Mouse (Mus musculus) midbrain, embryonic 14.5 days (tissue): ENCODE measurements around the gene Hdac4. TPM values are rescaled to one million over a fixed set of nuclear protein-coding genes. Genes with fewer than 3 reads are reported as not detected.

Experiments
- ATAC-seq: fragments of 200-750 bp; cut with Nextera tagmentation; 2 replicates; pipeline ENCODE4 v1.8.0; 2017; ENCODE audit warnings: moderate number of reproducible peaks, moderate library complexity; ENCODE audit not compliant: low FRiP score, low TSS enrichment
- DNase-seq: peaks from one replicate; pipeline ENCODE4 v3.0.0-alpha.2; 2015
- H3K27ac ChIP-seq: fragments of 300-500 bp; sonication (generic); replicated peaks from 2 replicates; pipeline ENCODE4 v1.5.1; 2014; ENCODE audit warnings: mild to moderate bottlenecking, low read depth, low read length, moderate library complexity
- H3K27me3 ChIP-seq: fragments of 300-500 bp; sonication (generic); 2 replicates; pipeline ENCODE4 v1.6.1; 2014; ENCODE audit warnings: low read length, control low read depth, mixed read lengths; ENCODE audit not compliant: control insufficient read depth, insufficient read depth
- H3K36me3 ChIP-seq: fragments of 300-500 bp; sonication (generic); 2 replicates; pipeline ENCODE4 v1.6.1; 2014; ENCODE audit warnings: low read length, control low read depth; ENCODE audit not compliant: control insufficient read depth, insufficient read depth
- H3K4me1 ChIP-seq: fragments of 300-500 bp; sonication (generic); 2 replicates; pipeline ENCODE4 v1.6.1; 2014; ENCODE audit warnings: mild to moderate bottlenecking, antibody characterized with exemption, low read length, control low read depth; ENCODE audit not compliant: control insufficient read depth, insufficient read depth
- H3K4me2 ChIP-seq: fragments of 300-500 bp; sonication (generic); 2 replicates; pipeline ENCODE4 v1.6.1; 2014; ENCODE audit warnings: mild to moderate bottlenecking, low read length, moderate library complexity
- H3K4me3 ChIP-seq: fragments of 300-500 bp; sonication (generic); replicated peaks from 2 replicates; pipeline ENCODE4 v1.5.1; 2014; ENCODE audit warnings: low read depth, low read length
- H3K9ac ChIP-seq: fragments of 300-500 bp; sonication (generic); replicated peaks from 2 replicates; pipeline ENCODE4 v1.6.1; 2014; ENCODE audit warnings: mild to moderate bottlenecking, low read length, moderate library complexity
- H3K9me3 ChIP-seq: fragments of 300-500 bp; sonication (generic); 2 replicates; pipeline ENCODE4 v1.6.1; 2016; ENCODE audit warnings: low read length, control low read depth, mixed read lengths; ENCODE audit not compliant: control insufficient read depth
- WGBS: fragments of 180-500 bp; shearing (Covaris S2); extraction: QIAGEN DNeasy Blood & Tissue Kit; methylation state at CpG from one replicate; pipeline ENCODE4 v1.1.7; 2014; 5-methylcytosine and 5-hydroxymethylcytosine counted together
- polyA plus RNA-seq: library from polyadenylated mRNA; unstranded; fragments of >200 nt; fragmentation: Nextera tagmentation; extraction: Ambion mirVana; gene quantifications from 2 replicates; pipeline ENCODE4 v1.2.1, GENCODE M21; 2014

Hdac4 gene
- polyA plus RNA-seq, 1 experiment from 2014 or later, result 27.0 TPM

DNA sequence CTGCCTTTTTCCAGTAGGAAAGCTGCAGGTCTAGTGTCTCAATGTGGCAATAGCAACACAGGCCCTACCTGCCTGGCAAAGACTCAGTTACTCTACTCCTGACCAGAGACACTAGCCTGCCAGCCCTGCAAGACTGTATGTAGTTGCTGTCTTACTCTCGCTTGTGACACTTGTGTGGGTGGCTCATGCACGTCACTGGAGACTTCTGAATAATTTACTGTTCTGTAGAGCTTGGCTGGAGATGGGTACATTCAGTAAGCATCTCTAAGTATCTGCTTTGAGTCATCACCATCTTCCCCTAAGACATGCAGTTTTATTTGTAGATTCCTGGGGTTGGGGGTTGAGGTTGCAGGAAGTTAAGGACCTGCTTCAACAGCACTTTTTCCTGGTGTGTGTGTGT lies 252.9 kb downstream of the Hdac4 start:
- H3K9me3 ChIP-seq, result no peaks in the 10 kb centered on the region
- no peak overlapping the region for H3K27ac ChIP-seq
- ATAC-seq (no peak), DNase-seq (no peak)
- H3K4me1 ChIP-seq, result no peaks in the 10 kb centered on the region
- H3K27me3 ChIP-seq, result no peaks in the 10 kb centered on the region
- no peak overlapping the region for H3K4me3 ChIP-seq
- WGBS, result 88% methylated on average over 2 of the region's 2 CpGs
- H3K9ac ChIP-seq, result no peak overlapping the region
- H3K36me3 ChIP-seq, result peaks cover 73% of the 10 kb centered on the region
- no peak overlapping the region for H3K4me2 ChIP-seq

DNA sequence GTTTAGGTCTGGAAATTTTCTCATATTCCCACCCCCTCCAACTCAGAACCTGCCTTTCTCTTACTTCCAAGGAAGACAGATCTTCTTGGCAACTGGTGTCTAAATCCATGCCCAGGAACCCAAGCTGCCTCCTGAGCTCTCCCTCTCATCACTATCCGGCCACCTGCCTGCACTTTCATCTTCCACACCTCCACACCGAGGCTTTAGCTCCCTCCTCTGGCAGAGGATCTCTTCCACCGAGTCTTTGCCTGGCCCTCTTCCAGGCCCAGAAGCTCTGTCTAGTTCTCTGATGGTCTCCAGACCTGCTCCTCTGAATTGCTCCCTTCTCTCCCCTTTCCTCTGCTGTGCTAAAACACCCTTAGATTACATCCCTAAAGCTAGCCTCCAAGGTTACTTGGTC lies 253.5 kb downstream of the Hdac4 start:
- H3K4me2 ChIP-seq, result no peak overlapping the region
- DNase-seq (no peak), ATAC-seq (no peak)
- H3K9me3 ChIP-seq, result no peaks in the 10 kb centered on the region
- no peaks in the 10 kb centered on the region for H3K27me3 ChIP-seq
- 66% methylated on average over 3 of the region's 3 CpGs for WGBS
- H3K9ac ChIP-seq, result no peak overlapping the region
- H3K4me3 ChIP-seq, result no peak overlapping the region
- no peaks in the 10 kb centered on the region for H3K4me1 ChIP-seq
- peaks cover 75% of the 10 kb centered on the region for H3K36me3 ChIP-seq
- no peak overlapping the region for H3K27ac ChIP-seq

DNA sequence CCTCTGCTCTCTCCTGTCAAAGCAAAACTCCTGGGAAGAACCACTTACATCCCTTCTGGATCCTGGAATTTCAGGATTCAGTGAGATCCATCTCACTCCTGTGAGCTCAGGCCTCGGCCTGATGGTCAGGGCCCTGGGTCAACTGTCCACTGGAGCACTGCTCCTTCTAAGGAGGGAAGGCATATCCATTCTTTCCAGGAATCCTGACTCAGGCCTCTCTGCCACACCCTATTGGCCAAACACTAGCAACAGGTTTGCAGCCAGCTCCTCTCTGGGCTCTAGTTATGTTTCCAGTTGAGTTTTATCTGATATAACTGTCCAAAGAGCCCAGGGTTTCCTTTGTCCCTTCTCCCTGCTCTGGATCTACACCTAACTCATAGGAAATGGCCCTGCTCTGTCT lies 254.4 kb downstream of the Hdac4 start:
- no peak overlapping the region for H3K9ac ChIP-seq
- no peaks in the 10 kb centered on the region for H3K27me3 ChIP-seq
- H3K4me3 ChIP-seq, result no peak overlapping the region
- H3K36me3 ChIP-seq, result peaks cover 73% of the 10 kb centered on the region
- 96% methylated on average over 1 of the region's 1 CpGs for WGBS
- DNase-seq (no peak), ATAC-seq (no peak)
- no peaks in the 10 kb centered on the region for H3K9me3 ChIP-seq
- no peak overlapping the region for H3K27ac ChIP-seq
- H3K4me1 ChIP-seq, result no peaks in the 10 kb centered on the region
- no peak overlapping the region for H3K4me2 ChIP-seq

DNA sequence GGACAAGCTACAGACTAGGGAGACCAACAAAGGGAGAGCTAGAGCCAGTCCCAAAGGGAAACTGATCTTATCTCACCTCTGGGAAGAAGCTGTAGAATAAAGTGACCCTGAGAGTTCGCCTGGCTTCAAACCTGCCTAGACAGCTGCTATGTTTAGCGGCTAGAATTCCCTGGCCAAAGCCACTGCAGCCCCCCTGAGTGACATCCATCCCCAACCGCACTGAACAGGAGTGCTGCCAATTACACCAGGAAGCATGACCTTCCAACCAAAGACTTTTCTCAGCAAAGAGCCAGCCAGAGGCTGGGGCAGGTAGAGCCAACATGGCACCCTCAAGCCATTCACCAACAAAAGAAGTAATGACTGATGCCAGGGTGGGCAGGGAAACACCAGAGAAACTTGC lies 260.3 kb downstream of the Hdac4 start:
- H3K4me3 ChIP-seq, result no peak overlapping the region
- no peaks in the 10 kb centered on the region for H3K27me3 ChIP-seq
- no peaks in the 10 kb centered on the region for H3K4me1 ChIP-seq
- DNase-seq (no peak), ATAC-seq (no peak)
- 86% methylated on average over 3 of the region's 3 CpGs for WGBS
- H3K36me3 ChIP-seq, result peaks cover 65% of the 10 kb centered on the region
- no peak overlapping the region for H3K4me2 ChIP-seq
- no peaks in the 10 kb centered on the region for H3K9me3 ChIP-seq
- H3K9ac ChIP-seq, result no peak overlapping the region
- no peak overlapping the region for H3K27ac ChIP-seq

DNA sequence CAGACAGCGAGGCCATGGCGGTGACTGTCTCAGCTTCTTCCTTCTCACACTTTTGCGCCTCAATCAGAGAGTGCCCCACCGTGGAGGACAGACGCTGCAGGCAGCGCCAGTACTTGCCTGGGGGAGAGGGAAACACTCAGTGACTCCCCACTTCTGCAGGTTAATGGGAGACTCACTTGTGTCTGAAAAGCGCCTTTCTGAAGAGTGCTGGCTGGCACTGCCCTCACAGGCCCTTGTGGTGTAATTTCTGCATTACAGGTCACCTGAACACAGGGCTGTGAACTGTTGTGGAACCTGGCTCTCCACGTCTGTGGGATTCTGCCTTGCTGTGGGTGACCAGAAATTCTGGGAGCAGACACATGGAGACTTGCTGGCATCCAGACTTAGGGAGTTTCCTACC lies 261.8 kb downstream of the Hdac4 start:
- H3K27ac ChIP-seq, result no peak overlapping the region
- no peaks in the 10 kb centered on the region for H3K9me3 ChIP-seq
- 89% methylated on average over 8 of the region's 8 CpGs for WGBS
- H3K9ac ChIP-seq, result no peak overlapping the region
- H3K4me1 ChIP-seq, result no peaks in the 10 kb centered on the region
- H3K36me3 ChIP-seq, result peaks cover 70% of the 10 kb centered on the region
- H3K4me2 ChIP-seq, result no peak overlapping the region
- H3K27me3 ChIP-seq, result no peaks in the 10 kb centered on the region
- no peak overlapping the region for H3K4me3 ChIP-seq
- ATAC-seq (no peak), DNase-seq (no peak)

DNA sequence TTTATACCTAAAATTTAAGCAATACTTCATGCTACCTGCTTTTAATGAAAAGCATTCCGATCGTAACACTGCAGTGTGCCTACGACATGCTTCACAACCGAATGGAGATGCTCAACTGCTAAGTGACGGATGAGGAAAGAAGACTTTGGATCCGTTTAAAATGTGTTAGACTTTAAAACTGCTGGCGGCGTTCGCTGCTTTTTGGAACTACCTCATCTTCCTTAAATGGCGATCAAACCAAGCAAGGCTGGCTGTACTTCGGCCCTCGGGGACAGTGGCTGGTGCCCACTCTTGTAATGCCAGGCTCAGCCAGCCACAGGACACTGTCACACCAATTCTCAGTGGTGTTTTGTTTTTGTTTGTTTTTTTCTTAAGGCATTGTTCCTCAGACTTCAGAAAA lies 263.3 kb downstream of the Hdac4 start:
- Histone ChIP-seq H3K27me3 (no peaks in the 10 kb centered on the region), H3K36me3 (peaks cover 57% of the 10 kb centered on the region), H3K9ac (no peak overlapping the region), H3K4me1 (no peaks in the 10 kb centered on the region), H3K9me3 (no peaks in the 10 kb centered on the region), H3K4me3 (no peak overlapping the region), H3K4me2 (no peak overlapping the region), H3K27ac (no peak overlapping the region)
- ATAC-seq (no peak), DNase-seq (no peak)
- WGBS, result 95% methylated on average over 12 of the region's 12 CpGs

DNA sequence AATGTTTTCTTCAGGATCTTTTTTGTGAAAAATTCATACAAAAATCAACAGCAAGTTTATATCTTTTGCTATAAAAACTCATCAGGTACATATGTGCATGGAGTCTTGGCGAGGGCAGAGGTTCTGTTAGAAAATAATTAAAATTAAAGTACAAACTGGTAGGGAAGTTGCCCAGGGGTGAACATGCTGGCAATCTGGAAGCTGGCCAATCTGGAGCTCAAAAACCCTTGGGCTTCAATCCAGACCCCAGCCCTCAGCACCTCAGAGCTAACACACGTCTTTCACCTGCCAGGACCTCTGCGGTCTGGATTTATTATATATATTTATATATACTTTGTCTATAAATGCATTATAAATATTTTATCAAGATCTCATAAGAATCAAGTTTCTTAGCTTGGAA lies 263.7 kb downstream of the Hdac4 start:
- peaks cover 54% of the 10 kb centered on the region for H3K36me3 ChIP-seq
- H3K9me3 ChIP-seq, result no peaks in the 10 kb centered on the region
- ATAC-seq, result no peak
- no peak overlapping the region for H3K27ac ChIP-seq
- no peaks in the 10 kb centered on the region for H3K27me3 ChIP-seq
- WGBS, result 82% methylated on average over 3 of the region's 3 CpGs
- no peak overlapping the region for H3K9ac ChIP-seq
- no peak for DNase-seq
- no peak overlapping the region for H3K4me2 ChIP-seq
- H3K4me3 ChIP-seq, result no peak overlapping the region
- H3K4me1 ChIP-seq, result no peaks in the 10 kb centered on the region

DNA sequence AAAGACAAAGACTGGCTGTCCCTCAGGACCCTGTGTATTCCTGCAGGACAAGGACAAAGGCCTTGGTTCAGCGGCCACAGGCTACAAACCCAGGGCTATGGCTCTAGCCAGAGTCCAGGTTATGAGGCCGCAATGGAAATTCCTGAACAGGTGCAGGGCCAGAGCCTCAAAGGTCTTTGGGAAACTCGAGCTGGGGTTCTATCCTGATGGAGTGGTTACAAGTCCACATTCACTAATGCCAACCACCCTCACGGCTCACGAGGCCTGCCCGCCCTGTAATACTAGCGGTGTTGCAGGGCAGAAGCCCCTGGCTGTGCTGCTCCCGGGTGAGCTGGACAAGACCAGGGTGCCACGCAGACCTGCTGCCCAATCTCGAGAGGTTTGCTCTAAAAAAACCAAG lies 264.3 kb downstream of the Hdac4 start:
- no peaks in the 10 kb centered on the region for H3K27me3 ChIP-seq
- H3K4me3 ChIP-seq, result no peak overlapping the region
- WGBS, result 94% methylated on average over 10 of the region's 10 CpGs
- no peak overlapping the region for H3K27ac ChIP-seq
- no peak overlapping the region for H3K9ac ChIP-seq
- ATAC-seq (no peak), DNase-seq (no peak)
- no peaks in the 10 kb centered on the region for H3K9me3 ChIP-seq
- no peaks in the 10 kb centered on the region for H3K4me1 ChIP-seq
- peaks cover 49% of the 10 kb centered on the region for H3K36me3 ChIP-seq
- H3K4me2 ChIP-seq, result no peak overlapping the region

DNA sequence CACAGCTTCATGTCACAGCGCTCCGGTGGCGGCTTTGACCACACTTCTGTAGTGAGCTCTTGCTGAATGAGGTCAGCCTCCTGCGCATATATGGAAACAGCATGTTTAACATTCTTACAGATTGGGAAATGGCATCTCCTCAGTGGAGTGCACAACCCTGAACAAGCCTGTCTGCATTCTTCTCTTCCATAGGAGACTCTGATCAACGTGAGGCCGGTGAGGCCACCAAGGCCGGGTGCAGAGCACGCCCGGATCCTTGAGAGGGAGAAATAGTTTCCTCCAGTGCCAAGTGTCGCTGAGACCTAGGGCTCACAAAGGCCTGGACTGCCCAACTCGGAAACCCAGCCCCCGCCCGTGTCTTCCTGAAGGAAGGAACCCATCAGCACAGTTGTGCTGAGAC lies 266.4 kb downstream of the Hdac4 start:
- 97% methylated on average over 13 of the region's 13 CpGs for WGBS

More for the DNA sequence above, 266.4 kb downstream of the Hdac4 start:
- ATAC-seq, result no peak
- Histone ChIP-seq H3K9ac (no peak overlapping the region), H3K4me3 (no peak overlapping the region), H3K4me1 (no peaks in the 10 kb centered on the region), H3K9me3 (no peaks in the 10 kb centered on the region), H3K27ac (no peak overlapping the region), H3K4me2 (no peak overlapping the region), H3K36me3 (peaks cover 38% of the 10 kb centered on the region), H3K27me3 (no peaks in the 10 kb centered on the region)
- no peak for DNase-seq
